ENCODE assay signal across 21 mouse cellular contexts in the genomic region with DNA sequence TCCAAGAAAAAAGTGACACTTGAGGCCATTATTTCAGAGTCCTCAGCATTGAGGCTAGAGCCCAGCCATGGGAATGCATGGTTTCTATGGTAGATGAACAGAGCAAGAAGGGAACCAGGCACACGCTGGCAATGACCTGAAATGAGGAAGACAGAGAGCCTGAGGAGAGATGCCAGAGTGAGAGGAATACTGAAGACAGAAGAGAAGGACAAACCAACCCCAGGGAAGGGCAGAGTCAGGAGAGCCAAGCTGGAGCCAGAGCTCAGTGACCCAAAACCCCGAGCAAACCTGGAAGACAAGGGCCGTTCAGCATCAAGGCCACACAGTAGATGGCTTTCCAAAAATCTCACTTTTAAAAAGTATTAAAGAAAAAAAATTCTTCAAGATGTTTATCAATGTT. TPM values are rescaled to one million over a fixed set of nuclear protein-coding genes. Genes with fewer than 3 reads are reported as not detected.
DNase-seq lines count a peak whose midpoint lies in the region; ATAC-seq and TF ChIP-seq lines count a peak whose summit lies in the region.
"Had no signal": no experiment of that assay in that cellular context is flagged by ENCODE, and none has a peak within 500 bp of the region (broad histone marks: within the 10 kb centered on the region; RNA-seq: fewer than 3 reads in every experiment).

No protein-coding gene starts in this region.

- H3K27ac ChIP-seq in gastrocnemius, adult 2 months, result peak overlapping the region; percentile 98
- peak overlapping the region; percentile 10 to 29; a peak in 1 of 4 replicates for H3K27ac ChIP-seq in heart, embryonic 14.5 days (replicated peaks in 1 of 2; ENCODE audit: control insufficient read depth in 1 of 2, insufficient read depth in 1 of 2, low read depth in 2 of 2, low read length in 2 of 2)
- H3K27ac ChIP-seq in liver, embryonic 16.5 days (ENCODE audit: low read length), result no peak overlapping the region
- no peak overlapping the region for H3K27ac ChIP-seq in liver, embryonic 12.5 days
- H3K27ac ChIP-seq in left cerebral cortex, adult 2 months, result no peak overlapping the region
- H3K27ac ChIP-seq: embryonic facial prominence, embryonic 12.5 days; hindbrain, embryonic 12.5 days; macrophage had no signal

- no peak for TF ChIP-seq POLR2A in myocyte (IDR thresholded peaks at IDR 0.05; ENCODE audit: insufficient read length, low read depth)

- ATAC-seq in heart, embryonic 14.5 days (ENCODE audit: insufficient number of reproducible peaks, insufficient read depth, low FRiP score, low read depth), result no peak
- ATAC-seq in liver, embryonic 16.5 days (ENCODE audit: low read depth), result no peak
- no peak for ATAC-seq in liver, embryonic 12.5 days
- ATAC-seq: forebrain, embryonic 14.5 days had no signal

- peak overlapping the region; percentile 67 for H3K4me2 ChIP-seq in heart, embryonic 14.5 days (ENCODE audit: low read length)
- H3K4me2 ChIP-seq in liver, embryonic 16.5 days (ENCODE audit: low read depth, low read length), result peak overlapping the region; percentile 41
- H3K4me2 ChIP-seq in liver, embryonic 12.5 days, result no peak overlapping the region
- H3K4me2 ChIP-seq in myocyte (ENCODE audit: low read depth), result peak overlapping the region; percentile 62
- H3K4me2 ChIP-seq: embryonic facial prominence, embryonic 12.5 days; hindbrain, embryonic 12.5 days; midbrain, embryonic 11.5 days had no signal

- peak; percentile 56 for DNase-seq in gastrocnemius, adult 2 months
- DNase-seq in gastrocnemius, postnatal 4 days (ENCODE audit: low spot score in 2 of 2), result no peak
- no peak for DNase-seq in heart, postnatal 14 days
- DNase-seq in left cerebral cortex, adult 2 months (ENCODE audit: extremely low spot score in 1 of 2, low spot score in 2 of 2), result no peak
- DNase-seq: B cell, adult 2 months; cerebellum, adult 9-11 months; gastrocnemius, postnatal 36 days; kidney, postnatal 10 days; left cerebral cortex, postnatal 4 days; spleen, adult 18-20 months; thymus, postnatal 25 days had no signal

- no peaks in the 10 kb centered on the region for H3K9me3 ChIP-seq in heart, embryonic 14.5 days (ENCODE audit: control insufficient read depth, low read length)
- no peaks in the 10 kb centered on the region for H3K9me3 ChIP-seq in liver, embryonic 16.5 days (replicated peaks; ENCODE audit: control insufficient read depth, low read length)
- no peaks in the 10 kb centered on the region for H3K9me3 ChIP-seq in liver, embryonic 12.5 days (replicated peaks)
- H3K9me3 ChIP-seq: embryonic facial prominence, embryonic 12.5 days; hindbrain, embryonic 12.5 days; neural tube, embryonic 15.5 days had no signal

- TF ChIP-seq CTCF in gastrocnemius, adult 2 months (IDR thresholded peaks at IDR 0.05), result no peak
- TF ChIP-seq CTCF in left cerebral cortex, adult 2 months (IDR thresholded peaks at IDR 0.05), result no peak

- H3ac ChIP-seq in myocyte (ENCODE audit: control insufficient read depth, insufficient read length), result no peak overlapping the region

- peak overlapping the region; percentile 90 for H3K9ac ChIP-seq in heart, embryonic 14.5 days (ENCODE audit: low read length)
- H3K9ac ChIP-seq in liver, embryonic 16.5 days (ENCODE audit: low read depth, low read length), result no peak overlapping the region
- H3K9ac ChIP-seq in liver, embryonic 12.5 days, result no peak overlapping the region
- H3K9ac ChIP-seq: embryonic facial prominence, embryonic 12.5 days; hindbrain, embryonic 12.5 days; neural tube, embryonic 15.5 days had no signal

- 68% methylated on average over 3 of the region's 3 CpGs for WGBS in heart, embryonic 14.5 days
- WGBS in liver, embryonic 16.5 days (ENCODE audit: insufficient replicate concordance), result 67% methylated on average over 3 of the region's 3 CpGs
- 75% methylated on average over 3 of the region's 3 CpGs for WGBS in liver, embryonic 12.5 days (ENCODE audit: insufficient replicate concordance)

- H3K4me3 ChIP-seq in gastrocnemius, adult 2 months, result peak overlapping the region; percentile 82
- peak overlapping the region; percentile 19 to 68 for H3K4me3 ChIP-seq in heart, embryonic 14.5 days (ENCODE audit: control insufficient read depth in 1 of 2, insufficient read depth in 1 of 2, low read depth in 1 of 2, low read length in 2 of 2)
- peak overlapping the region; percentile 21 for H3K4me3 ChIP-seq in liver, embryonic 16.5 days (ENCODE audit: low read depth, low read length)
- no peak overlapping the region for H3K4me3 ChIP-seq in liver, embryonic 12.5 days
- H3K4me3 ChIP-seq in myocyte, result peak overlapping the region; percentile 66
- no peak overlapping the region for H3K4me3 ChIP-seq in left cerebral cortex, adult 2 months
- H3K4me3 ChIP-seq: embryonic facial prominence, embryonic 12.5 days; hindbrain, embryonic 12.5 days; neural tube, embryonic 15.5 days had no signal

- no peaks in the 10 kb centered on the region for H3K27me3 ChIP-seq in heart, embryonic 14.5 days (ENCODE audit: control insufficient read depth, insufficient read depth, low read length)
- H3K27me3 ChIP-seq in liver, embryonic 16.5 days (ENCODE audit: control insufficient read depth, insufficient read depth, low read depth, low read length), result no peaks in the 10 kb centered on the region
- H3K27me3 ChIP-seq in liver, embryonic 12.5 days (replicated peaks), result no peaks in the 10 kb centered on the region
- H3K27me3 ChIP-seq in myocyte (ENCODE audit: control insufficient read depth, insufficient read depth, insufficient read length), result no peaks in the 10 kb centered on the region
- H3K27me3 ChIP-seq: embryonic facial prominence, embryonic 12.5 days; hindbrain, embryonic 12.5 days; neural tube, embryonic 15.5 days had no signal

- peaks cover 39% of the 10 kb centered on the region for H3K79me2 ChIP-seq in myocyte (ENCODE audit: control insufficient read depth, insufficient read depth)

- peaks cover 33% of the 10 kb centered on the region for H3K36me3 ChIP-seq in heart, embryonic 14.5 days (ENCODE audit: control insufficient read depth, insufficient read depth, low read length)
- no peaks in the 10 kb centered on the region for H3K36me3 ChIP-seq in liver, embryonic 16.5 days (ENCODE audit: control insufficient read depth, insufficient read depth)
- H3K36me3 ChIP-seq in liver, embryonic 12.5 days, result peaks cover 4% of the 10 kb centered on the region; the same call in 1 of the 2 replicates
- H3K36me3 ChIP-seq in myocyte (ENCODE audit: control insufficient read depth, insufficient read depth), result peaks cover 16% of the 10 kb centered on the region

- intact Hi-C loops in gastrocnemius, adult 2 months (cut with DNase I), result no loop called here
- intact Hi-C loops in heart, postnatal 14 days (cut with DNase I), result no loop called here
- intact Hi-C loops in left cerebral cortex, adult 2 months (cut with DNase I), result loop anchor here (2.0 kb wide), 1 partner anchor 31 kb away; no protein-coding TSS in a partner anchor

- peaks cover 3 to 28% of the 10 kb centered on the region in 2 experiments for H3K4me1 ChIP-seq in heart, embryonic 14.5 days (ENCODE audit: control insufficient read depth in 2 of 2, insufficient read depth in 2 of 2, low read length in 2 of 2)
- peaks cover 4% of the 10 kb centered on the region for H3K4me1 ChIP-seq in liver, embryonic 16.5 days (ENCODE audit: control insufficient read depth, low read depth, low read length)
- H3K4me1 ChIP-seq in liver, embryonic 12.5 days, result peaks cover 33% of the 10 kb centered on the region

TF ChIP-seq in myocyte, 11 proteins besides CTCF, POLR2A, EP300 and RAD21:
- no peak for TF ChIP-seq CEBPB (IDR thresholded peaks at IDR 0.05; ENCODE audit: insufficient read depth, poor library complexity, severe bottlenecking)
- TF ChIP-seq SRF (IDR thresholded peaks at IDR 0.05; ENCODE audit: control insufficient read depth, insufficient read length, low read depth), result no peak
- no peak for TF ChIP-seq MYOG (IDR thresholded peaks at IDR 0.05; ENCODE audit: control insufficient read depth in 1 of 3, insufficient read depth in 1 of 3, insufficient read length in 2 of 3, low read depth in 2 of 3)
- TF ChIP-seq E2F4 (IDR thresholded peaks at IDR 0.05; ENCODE audit: insufficient read depth), result no peak
- no peak for TF ChIP-seq REST (IDR thresholded peaks at IDR 0.05; ENCODE audit: insufficient read depth, insufficient read length)
TF ChIP-seq in myocyte: peak in this region for 0.

RNA-seq across cellular contexts. Expression of gene Agl, which starts 2.1 kb away (rescaled TPM):
- total RNA-seq in gastrocnemius, adult 2 months (2021), result 1,000 to 10,000 TPM in 1 of 2 experiments, 100 to 1,000 TPM in 1; 657 to 1,000 TPM
- total RNA-seq in gastrocnemius, postnatal 4 days (2021), result 100 to 1,000 TPM; 272 to 307 TPM
- 121 and 135 TPM in 2 replicates for polyA plus RNA-seq in heart, embryonic 14.5 days (2014; fragmentation: Nextera tagmentation; extraction: Ambion mirVana)
- 100 to 1,000 TPM; 183 to 189 TPM for total RNA-seq in heart, postnatal 14 days (2021)
- 14.3 and 19.6 TPM in 2 replicates for polyA plus RNA-seq in liver, embryonic 16.5 days (2015; fragmentation: Nextera tagmentation; extraction: Ambion mirVana)
- polyA plus RNA-seq in liver, embryonic 12.5 days (2016; fragmentation: Nextera tagmentation; extraction: Ambion mirVana), result 7.1 and 7.4 TPM in 2 replicates
- 35.8 TPM for polyA plus RNA-seq in myocyte (2012; fragmentation: generic; extraction: Trizol)
- 10 to 100 TPM; 25.3 to 25.8 TPM for total RNA-seq in left cerebral cortex, adult 2 months (2021)

RNA-seq across cellular contexts. Expression of gene Frrs1, which starts 53.4 kb away (rescaled TPM):
- 1 to 10 TPM; 1.9 to 2.7 TPM for total RNA-seq in gastrocnemius, adult 2 months (2021)
- total RNA-seq in gastrocnemius, postnatal 4 days (2021), result 1 to 10 TPM; 1.3 to 1.5 TPM
- 20.7 and 24.7 TPM in 2 replicates for polyA plus RNA-seq in heart, embryonic 14.5 days (2014; fragmentation: Nextera tagmentation; extraction: Ambion mirVana)
- total RNA-seq in heart, postnatal 14 days (2021), result 1 to 10 TPM; 4.8 to 5.2 TPM
- polyA plus RNA-seq in liver, embryonic 16.5 days (2015; fragmentation: Nextera tagmentation; extraction: Ambion mirVana), result 44.2 and 51.8 TPM in 2 replicates
- 46.0 and 48.3 TPM in 2 replicates for polyA plus RNA-seq in liver, embryonic 12.5 days (2016; fragmentation: Nextera tagmentation; extraction: Ambion mirVana)
- 12.7 TPM for polyA plus RNA-seq in myocyte (2012; fragmentation: generic; extraction: Trizol)
- total RNA-seq in left cerebral cortex, adult 2 months (2021), result 1 to 10 TPM in 1 of 2 experiments, under 1 TPM in 1; 0.57 to 1.1 TPM

Comparison
In these comparisons a context has a peak if more than half of its experiments do, and no peak if none do; other contexts are left out.
1. H3K4me3 ChIP-seq: peak in gastrocnemius, adult 2 months (single experiment), heart, embryonic 14.5 days (2 of 2), liver, embryonic 16.5 days (single experiment) and myocyte (single experiment); none in liver, embryonic 12.5 days (single experiment) and left cerebral cortex, adult 2 months (single experiment).
2. H3K27ac ChIP-seq: peak in gastrocnemius, adult 2 months (single experiment) and heart, embryonic 14.5 days (2 of 2); none in liver, embryonic 16.5 days (single experiment), liver, embryonic 12.5 days (single experiment) and left cerebral cortex, adult 2 months (single experiment).
3. RNA of gene Agl, which starts 2.1 kb away (total RNA-seq): 657 to 1,000 TPM in gastrocnemius, adult 2 months, 272 to 307 TPM in gastrocnemius, postnatal 4 days and 183 to 189 TPM in heart, postnatal 14 days; 25.3 to 25.8 TPM in left cerebral cortex, adult 2 months; every median in the first group is over 4 times any median in the second.